Mouse (Mus musculus): ENCODE measurements at regions not wholly inside any gene's neighbourhood (a gene's known extent, or its start where the extent isn't known, plus 50 kb on each side); places are given as distances from the start of the nearest gene placed in this dataset.
"Not testable (repeated sequence)": the region's sequence is repeated elsewhere in the genome, so short reads cannot be mapped to it uniquely, and the experiment has no call there.

- DNase-seq, result no peak
These were observed 285.3 kb downstream of the 4933412E24Rik start for GRCm38 (mm10) chr15:59731129-59731528.

DNA sequence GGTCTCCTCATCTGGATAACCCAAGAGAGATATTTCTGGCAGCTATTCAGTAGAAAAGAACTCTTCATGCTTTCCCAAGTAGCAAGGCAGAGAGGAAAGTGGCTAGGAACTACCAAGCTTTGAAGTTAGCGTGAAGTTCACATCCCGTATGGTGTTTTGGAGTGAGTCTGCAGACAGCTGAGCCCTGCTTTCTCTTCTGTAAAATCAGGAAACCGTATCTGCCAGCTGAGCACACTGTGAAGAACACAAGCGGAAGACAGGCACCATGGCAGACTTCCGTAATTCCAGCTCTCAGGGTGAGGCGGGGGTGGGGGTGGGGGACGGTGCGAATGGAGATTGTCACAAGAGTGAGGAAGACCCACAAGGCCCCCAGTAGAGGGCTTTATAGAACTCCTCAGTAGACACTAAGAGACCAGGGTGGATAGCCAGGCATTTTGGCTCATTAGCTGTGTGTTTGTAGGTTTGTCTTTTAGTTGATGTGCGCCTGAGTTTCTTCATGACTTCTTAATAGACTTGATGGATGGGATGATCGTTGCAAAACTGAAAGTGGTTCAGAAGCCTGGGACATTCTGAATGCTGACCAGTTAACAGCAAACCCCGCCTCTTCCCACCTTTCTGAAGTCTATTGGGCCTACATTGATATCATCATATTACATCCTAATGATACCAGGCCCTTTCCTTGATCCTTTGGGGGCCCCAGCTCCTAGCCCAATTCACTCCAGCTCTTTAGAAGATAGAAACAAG is 287.4 kb downstream of the 4933412E24Rik start:
- DNase-seq, result no peak

DNA sequence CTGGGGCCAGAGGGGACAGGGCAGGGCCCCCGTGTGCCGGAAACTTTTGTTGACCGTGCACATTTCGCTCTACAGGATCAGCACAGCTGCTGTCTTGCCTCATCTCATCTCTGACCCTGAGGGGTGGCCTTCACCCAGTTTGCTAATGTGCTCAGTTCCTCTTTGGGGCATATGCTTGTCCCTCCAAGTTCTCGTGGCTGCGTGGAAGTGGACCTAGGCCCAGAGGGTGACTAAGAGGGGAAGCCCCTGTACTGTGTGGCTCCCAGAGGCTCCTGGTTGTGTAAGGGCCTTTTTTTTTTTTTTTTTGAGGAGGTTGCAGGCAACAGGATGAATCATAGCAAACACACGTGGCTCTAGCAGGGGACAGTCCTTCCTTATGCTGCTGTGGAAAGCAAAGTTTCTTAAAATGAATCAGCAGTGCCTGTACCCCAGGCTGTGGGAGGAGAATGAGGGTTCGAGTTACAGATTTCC is 288.2 kb downstream of the 4933412E24Rik start:
- no peak for DNase-seq

- DNase-seq, result no peak
These were observed 290.5 kb downstream of the 4933412E24Rik start for GRCm38 (mm10) chr15:59725881-59726280.

- DNase-seq, result no peak
These were observed 293.6 kb downstream of the 4933412E24Rik start for GRCm38 (mm10) chr15:59722661-59723413.

DNA sequence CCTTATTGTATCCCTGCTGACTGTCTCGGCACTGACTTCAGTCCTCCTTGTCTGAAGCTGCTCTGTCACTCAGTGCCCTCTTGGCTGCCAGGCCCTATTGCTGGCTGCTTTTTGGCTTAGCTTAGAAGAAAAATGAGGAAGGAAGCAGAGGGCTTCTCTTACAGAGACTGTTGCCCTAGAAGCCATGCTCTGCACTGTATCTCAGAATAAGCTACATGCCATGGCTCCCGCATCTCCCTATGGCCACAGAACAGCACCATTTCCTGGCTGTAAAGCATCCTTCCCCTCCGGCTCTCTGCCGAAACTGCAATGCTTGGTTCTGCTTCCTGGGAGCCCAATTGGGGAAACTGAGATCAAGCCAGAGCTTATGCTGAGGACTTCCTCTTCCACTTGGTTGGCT is 295.0 kb downstream of the 4933412E24Rik start:
- DNase-seq, result no peak

- no peak for DNase-seq
These were observed 295.4 kb downstream of the 4933412E24Rik start for GRCm38 (mm10) chr15:59721018-59721417.

- DNase-seq, result no peak
These were observed 296.3 kb downstream of the 4933412E24Rik start for GRCm38 (mm10) chr15:59720149-59720548.

DNA sequence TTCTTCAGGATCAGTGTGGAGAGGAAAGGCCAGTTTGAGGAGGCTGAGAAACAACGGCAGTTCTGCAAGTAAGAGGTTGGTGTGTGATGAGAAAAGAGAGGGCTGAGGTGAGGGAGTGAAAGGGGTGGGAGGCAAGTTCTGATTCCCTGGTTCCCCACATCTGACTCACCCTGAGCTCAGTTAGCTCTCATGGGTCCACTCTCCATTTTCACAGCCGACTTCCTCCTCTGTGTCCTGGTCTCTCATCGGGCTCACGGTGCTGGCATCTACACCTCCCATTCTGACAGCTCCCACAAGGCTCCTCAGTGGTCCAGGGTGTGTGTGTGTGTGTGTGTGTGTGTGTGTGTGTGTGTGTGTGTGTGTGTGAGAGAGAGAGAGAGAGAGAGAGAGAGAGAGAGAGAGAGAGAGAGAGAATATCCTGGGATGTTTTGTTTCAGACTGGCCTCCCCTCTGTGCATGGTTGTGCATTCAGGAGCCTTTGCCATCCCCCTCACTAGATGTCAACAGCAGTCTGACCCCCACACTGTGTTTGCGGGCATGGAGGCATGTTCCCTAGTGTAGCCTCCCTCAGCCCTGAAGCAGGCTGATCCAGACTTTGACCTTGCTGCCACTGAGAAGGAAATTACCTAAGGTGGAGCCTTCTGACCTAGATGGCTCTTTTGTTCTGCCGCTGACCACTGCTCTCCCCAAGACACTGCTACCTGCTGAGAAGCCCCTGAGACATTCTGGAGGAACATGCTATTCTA is 296.9 kb downstream of the 4933412E24Rik start:
- not testable (repeated sequence) for DNase-seq

DNA sequence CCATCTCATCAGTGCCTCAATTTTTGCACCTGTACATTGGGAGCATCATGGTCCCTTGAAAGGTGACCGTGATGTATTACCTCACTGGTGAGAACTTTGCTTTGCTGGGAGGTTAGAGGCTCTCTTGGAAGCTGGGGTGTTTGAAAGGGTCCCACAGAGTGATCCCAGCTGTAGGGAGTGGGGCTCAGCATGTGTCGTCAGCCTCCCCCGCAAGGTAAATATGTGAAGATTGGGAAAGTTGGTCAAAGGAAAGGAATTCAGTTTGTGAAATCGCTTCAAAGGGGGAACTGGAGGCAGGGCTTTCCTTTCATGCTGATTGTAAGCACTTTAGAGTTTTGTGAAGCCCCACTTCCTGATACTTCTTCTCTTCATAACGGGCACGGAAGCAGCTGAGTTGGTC is 299.5 kb downstream of the 4933412E24Rik start:
- DNase-seq, result no peak

DNA sequence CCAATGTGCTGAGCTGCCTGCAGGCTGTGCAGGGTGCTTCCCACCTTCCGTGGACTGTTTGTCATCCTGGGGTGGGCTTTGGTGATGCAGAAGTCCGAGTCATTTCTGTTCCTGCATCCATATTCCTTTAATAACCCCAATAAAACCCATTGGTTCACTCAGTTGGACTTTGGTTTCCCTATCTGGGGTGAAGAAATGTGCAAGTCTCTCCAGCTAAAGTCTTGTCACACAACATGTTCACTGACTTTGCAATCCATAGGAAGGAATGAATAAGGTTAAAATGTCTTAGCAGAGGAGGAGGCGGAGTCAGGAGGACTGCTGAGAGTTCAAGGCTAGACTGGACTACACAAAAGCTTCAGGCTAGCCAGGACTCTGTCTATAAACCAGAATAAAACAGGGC is 300.5 kb downstream of the 4933412E24Rik start:
- no peak for DNase-seq

GRCm38 (mm10) chr15:59713965-59714739 is 302.3 kb downstream of the 4933412E24Rik start:
- DNase-seq, result peak; percentile 40

DNA sequence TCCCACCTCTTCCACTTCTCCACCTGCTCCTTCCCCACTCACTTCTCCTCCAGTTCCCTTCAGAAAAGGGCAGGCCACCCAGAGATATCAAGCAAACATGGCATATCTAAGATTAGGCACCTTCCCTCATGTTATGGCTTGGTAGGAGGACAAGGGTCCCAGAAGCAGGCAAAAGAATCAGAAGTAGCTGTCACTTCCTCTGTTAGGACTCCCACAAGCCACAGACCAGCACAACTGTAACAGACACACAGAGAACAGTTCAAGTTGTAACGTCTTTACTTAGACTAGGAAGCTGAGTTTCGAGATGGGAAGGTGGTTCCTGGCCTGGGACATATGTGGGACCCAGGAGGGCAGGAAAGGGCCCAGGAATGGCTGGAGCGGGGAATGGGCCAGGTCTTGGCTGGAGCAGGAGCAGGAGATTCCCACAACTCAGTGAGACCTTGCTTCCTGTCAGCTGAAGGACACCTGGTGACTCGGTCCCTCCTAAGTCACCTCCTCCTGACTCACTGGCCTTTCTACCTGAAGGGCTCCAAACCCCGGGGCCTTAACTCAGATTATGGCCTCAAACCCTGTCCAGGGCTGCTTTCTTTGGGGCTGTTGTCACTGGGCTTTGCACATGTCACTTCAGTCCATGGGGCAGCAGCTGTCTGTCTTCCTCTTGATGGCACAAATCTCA is 304.2 kb downstream of the 4933412E24Rik start:
- no peak for DNase-seq

- DNase-seq, result no peak
These were observed 306.5 kb downstream of the 4933412E24Rik start for GRCm38 (mm10) chr15:59709925-59710324.

DNA sequence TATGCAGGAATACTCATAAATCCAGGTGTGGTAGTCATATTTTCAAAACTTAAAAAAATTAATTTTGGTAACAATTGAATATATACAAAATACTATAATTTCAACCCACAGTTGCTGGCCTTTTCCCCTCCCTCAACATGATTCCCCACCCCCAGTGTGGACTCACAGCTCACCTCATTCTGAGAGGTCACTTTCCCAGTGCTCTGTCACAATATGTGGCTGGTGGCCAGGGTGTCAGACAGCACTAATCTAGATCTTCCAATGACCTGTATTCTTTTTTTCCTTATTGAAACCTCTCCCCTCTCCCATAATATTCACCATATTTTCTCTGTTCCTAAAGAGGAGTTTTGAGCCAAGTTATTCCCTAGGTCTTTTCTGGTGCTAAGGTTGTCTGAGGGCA is 308.0 kb downstream of the 4933412E24Rik start:
- no peak for DNase-seq

- DNase-seq, result no peak
These were observed 309.3 kb downstream of the 4933412E24Rik start for GRCm38 (mm10) chr15:59707081-59707480.
